Mouse (Mus musculus) neural tube, embryonic 14.5 days (tissue): ENCODE measurements around the gene Neu1. TPM values are rescaled to one million over a fixed set of nuclear protein-coding genes. Genes with fewer than 3 reads are reported as not detected.

Experiments
- ATAC-seq: fragments of 200-750 bp; cut with Nextera tagmentation; 2 replicates; pipeline ENCODE4 v1.8.0; 2017; ENCODE audit warnings: low read depth, mild to moderate bottlenecking, moderate TSS enrichment, moderate library complexity
- H3K27ac ChIP-seq: fragments of 300-500 bp; sonication (generic); 2 replicates; pipeline ENCODE4 v1.5.1; 2014; ENCODE audit warnings: low read depth, mild to moderate bottlenecking, control low read depth, low read length, moderate library complexity, mixed read lengths
- H3K27me3 ChIP-seq: fragments of 300-500 bp; sonication (generic); 2 replicates; pipeline ENCODE4 v1.6.1; 2014; ENCODE audit warnings: low read length; ENCODE audit not compliant: control insufficient read depth, insufficient read depth
- H3K36me3 ChIP-seq: fragments of 300-500 bp; sonication (generic); 2 replicates; pipeline ENCODE4 v1.6.1; 2014; ENCODE audit warnings: low read length, mixed read lengths; ENCODE audit not compliant: control insufficient read depth, insufficient read depth
- H3K4me1 ChIP-seq: fragments of 300-500 bp; sonication (generic); 2 replicates; pipeline ENCODE4 v1.6.1; 2014; ENCODE audit warnings: low read length; ENCODE audit not compliant: control insufficient read depth, insufficient read depth
- H3K4me2 ChIP-seq: fragments of 300-500 bp; sonication (generic); 2 replicates; pipeline ENCODE4 v1.6.1; 2014; ENCODE audit warnings: mild to moderate bottlenecking, low read depth, low read length, control low read depth
- H3K4me3 ChIP-seq: fragments of 300-500 bp; sonication (generic); 2 replicates; pipeline ENCODE4 v1.5.1; 2014; ENCODE audit warnings: low read depth, low read length, control low read depth, mixed read lengths
- H3K9ac ChIP-seq: fragments of 300-500 bp; sonication (generic); replicated peaks from 2 replicates; pipeline ENCODE4 v1.6.1; 2014; ENCODE audit warnings: low read depth, mild to moderate bottlenecking, control low read depth, low read length, mixed read lengths
- H3K9me3 ChIP-seq: fragments of 300-500 bp; sonication (generic); 2 replicates; pipeline ENCODE4 v1.6.1; 2016; ENCODE audit warnings: low read length; ENCODE audit not compliant: control insufficient read depth
- WGBS: fragments of 180-500 bp; shearing (Covaris S2); extraction: QIAGEN DNeasy Blood & Tissue Kit; methylation state at CpG from one replicate; pipeline ENCODE4 v1.1.7; 2014; 5-methylcytosine and 5-hydroxymethylcytosine counted together
- polyA plus RNA-seq: library from polyadenylated mRNA; unstranded; fragments of >200 nt; fragmentation: Nextera tagmentation; extraction: Ambion mirVana; gene quantifications from 2 replicates; pipeline ENCODE4 v1.2.1, GENCODE M21; 2014

Gene Neu1
- polyA plus RNA-seq, 1 experiment from 2014 or later = 30.1 TPM

- no peak for ATAC-seq
- Histone ChIP-seq H3K27me3 (no peaks in the 10 kb centered on the region), H3K27ac (no peak overlapping the region), H3K9me3 (no peaks in the 10 kb centered on the region), H3K4me3 (no peak overlapping the region; the same call in 1 of the 2 replicates), H3K4me1 (peaks cover 11% of the 10 kb centered on the region; the same call in 1 of the 2 replicates), H3K9ac (no peak overlapping the region), H3K36me3 (peaks cover 10% of the 10 kb centered on the region; the same call in 1 of the 2 replicates), H3K4me2 (peak overlapping the region; percentile 12; the same call in 1 of the 2 replicates)
- WGBS = 43% methylated on average over 4 of the region's 4 CpGs
These were observed 18.5 kb downstream of the Neu1 start for GRCm38 (mm10) chr17:34949553-34949969.

- H3K4me3 ChIP-seq = peak overlapping the region; percentile 96
- WGBS = 9% methylated on average over 10 of the region's 10 CpGs
- H3K9me3 ChIP-seq = no peaks in the 10 kb centered on the region
- peaks cover 10% of the 10 kb centered on the region; the same call in 1 of the 2 replicates for H3K36me3 ChIP-seq
- peak overlapping the region; percentile 99 for H3K4me2 ChIP-seq
- H3K9ac ChIP-seq = peak overlapping the region; percentile 99
- ATAC-seq = no peak
- 0 out of 2 replicates have a peak, but pooled peaks cover 3% of the 10 kb centered on the region for H3K27me3 ChIP-seq
- peak overlapping the region; percentile 92 for H3K27ac ChIP-seq
- H3K4me1 ChIP-seq = peaks cover 11% of the 10 kb centered on the region; the same call in 1 of the 2 replicates
These were observed 19.7 kb downstream of the Neu1 start for GRCm38 (mm10) chr17:34950514-34951455.

GRCm38 (mm10) chr17:34951636-34952377 lies 20.8 kb downstream of the Neu1 start:
- peak overlapping the region; percentile 92 for H3K27ac ChIP-seq
- H3K4me1 ChIP-seq = peaks cover 11% of the 10 kb centered on the region; the same call in 1 of the 2 replicates
- H3K27me3 ChIP-seq = peaks cover 6% of the 10 kb centered on the region; the same call in 1 of the 2 replicates
- H3K9ac ChIP-seq = peak overlapping the region; percentile 99
- peak overlapping the region; percentile 99 for H3K4me2 ChIP-seq
- ATAC-seq = peak; percentile 63
- H3K36me3 ChIP-seq = peaks cover 10% of the 10 kb centered on the region; the same call in 1 of the 2 replicates
- H3K4me3 ChIP-seq = peak overlapping the region; percentile 96
- WGBS = under 1% methylated on average over 29 of the region's 29 CpGs
- H3K9me3 ChIP-seq = no peaks in the 10 kb centered on the region

- H3K9me3 ChIP-seq = no peaks in the 10 kb centered on the region
- peak; percentile 80 for ATAC-seq
- WGBS = under 1% methylated on average over 23 of the region's 23 CpGs
- peaks cover 10% of the 10 kb centered on the region; the same call in 1 of the 2 replicates for H3K36me3 ChIP-seq
- peak overlapping the region; percentile 92 for H3K27ac ChIP-seq
- peak overlapping the region; percentile 96 for H3K4me3 ChIP-seq
- H3K4me1 ChIP-seq = peaks cover 11% of the 10 kb centered on the region; the same call in 1 of the 2 replicates
- peaks cover 6% of the 10 kb centered on the region; the same call in 1 of the 2 replicates for H3K27me3 ChIP-seq
- peak overlapping the region; percentile 99 for H3K4me2 ChIP-seq
- H3K9ac ChIP-seq = peak overlapping the region; percentile 99
These were observed 21.5 kb downstream of the Neu1 start for GRCm38 (mm10) chr17:34952378-34953040.

GRCm38 (mm10) chr17:34953258-34953657 lies 22.2 kb downstream of the Neu1 start:
- no peak overlapping the region; the same call in 1 of the 2 replicates for H3K4me2 ChIP-seq
- H3K27ac ChIP-seq = no peak overlapping the region
- WGBS = 91% methylated on average over 3 of the region's 3 CpGs

GRCm38 (mm10) chr17:34953904-34954303 lies 22.9 kb downstream of the Neu1 start:
- no peak overlapping the region for H3K9ac ChIP-seq
- no peak overlapping the region for H3K4me2 ChIP-seq
- 93% methylated on average over 4 of the region's 4 CpGs for WGBS
- peaks cover 11% of the 10 kb centered on the region; the same call in 1 of the 2 replicates for H3K4me1 ChIP-seq
- peaks cover 10% of the 10 kb centered on the region; the same call in 1 of the 2 replicates for H3K36me3 ChIP-seq
- no peak for ATAC-seq
- no peaks in the 10 kb centered on the region for H3K9me3 ChIP-seq
- no peak overlapping the region for H3K4me3 ChIP-seq
- peaks cover 6% of the 10 kb centered on the region; the same call in 1 of the 2 replicates for H3K27me3 ChIP-seq
- no peak overlapping the region for H3K27ac ChIP-seq

More at GRCm38 (mm10) chr17:34953258-34953657, 22.2 kb downstream of the Neu1 start:
- Histone ChIP-seq H3K4me3 (peak overlapping the region; percentile 96; the same call in 1 of the 2 replicates), H3K4me1 (peaks cover 11% of the 10 kb centered on the region; the same call in 1 of the 2 replicates), H3K9ac (no peak overlapping the region), H3K36me3 (peaks cover 10% of the 10 kb centered on the region; the same call in 1 of the 2 replicates), H3K27me3 (peaks cover 6% of the 10 kb centered on the region; the same call in 1 of the 2 replicates), H3K9me3 (no peaks in the 10 kb centered on the region)
- ATAC-seq = no peak

- no peak overlapping the region for H3K4me3 ChIP-seq
- 88% methylated on average over 4 of the region's 4 CpGs for WGBS
- ATAC-seq = no peak
- H3K27ac ChIP-seq = no peak overlapping the region
- no peaks in the 10 kb centered on the region for H3K9me3 ChIP-seq
- peaks cover 6% of the 10 kb centered on the region; the same call in 1 of the 2 replicates for H3K27me3 ChIP-seq
- peaks cover 11% of the 10 kb centered on the region; the same call in 1 of the 2 replicates for H3K4me1 ChIP-seq
- peaks cover 7% of the 10 kb centered on the region; the same call in 1 of the 2 replicates for H3K36me3 ChIP-seq
- H3K9ac ChIP-seq = no peak overlapping the region
- no peak overlapping the region for H3K4me2 ChIP-seq
These were observed 23.8 kb downstream of the Neu1 start for GRCm38 (mm10) chr17:34954831-34955230.

GRCm38 (mm10) chr17:34955884-34956283 lies 24.8 kb downstream of the Neu1 start:
- Histone ChIP-seq H3K27ac (no peak overlapping the region), H3K36me3 (no peaks in the 10 kb centered on the region; the same call in 1 of the 2 replicates), H3K4me2 (no peak overlapping the region), H3K27me3 (peaks cover 6% of the 10 kb centered on the region; the same call in 1 of the 2 replicates), H3K9ac (no peak overlapping the region), H3K4me1 (peaks cover 3% of the 10 kb centered on the region; the same call in 1 of the 2 replicates), H3K9me3 (no peaks in the 10 kb centered on the region), H3K4me3 (no peak overlapping the region)
- no peak for ATAC-seq
- 77% methylated on average over 3 of the region's 3 CpGs for WGBS
